Mouse (Mus musculus) cerebellum, postnatal 36 days (tissue): ENCODE results near the gene Wt1.

Experiments
- DNase-seq, 2 experiments: peaks; one replicate each; pipeline ENCODE4 v3.0.0; 2021 to 2022; ENCODE audit warnings: mixed read lengths in 2 of 2

The Wt1 gene

DNA sequence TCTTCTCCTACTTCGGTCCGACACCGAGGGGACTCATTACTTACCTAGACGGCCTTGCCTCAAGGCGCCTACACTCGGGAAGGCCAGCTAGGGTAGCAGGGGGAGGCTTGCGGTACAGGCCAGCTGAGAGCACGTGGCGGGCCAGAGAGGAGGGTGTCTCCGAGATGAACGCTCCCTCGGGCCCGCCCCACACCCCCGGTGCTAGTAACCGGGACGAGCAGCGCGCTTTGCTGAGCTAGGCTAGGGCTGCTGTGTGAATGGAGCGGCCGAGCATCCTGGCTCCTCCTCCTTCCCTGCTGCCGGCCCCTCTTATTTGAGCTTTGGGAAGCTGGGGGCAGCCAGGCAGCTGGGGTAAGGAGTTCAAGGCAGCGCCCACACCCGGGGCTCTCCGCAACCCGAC lies at the start of gene Wt1:
Gene Wt1 (plus strand): TSS at position 251 of the 400 bp plus-strand sequence.
- DNase-seq = no peak

DNA sequence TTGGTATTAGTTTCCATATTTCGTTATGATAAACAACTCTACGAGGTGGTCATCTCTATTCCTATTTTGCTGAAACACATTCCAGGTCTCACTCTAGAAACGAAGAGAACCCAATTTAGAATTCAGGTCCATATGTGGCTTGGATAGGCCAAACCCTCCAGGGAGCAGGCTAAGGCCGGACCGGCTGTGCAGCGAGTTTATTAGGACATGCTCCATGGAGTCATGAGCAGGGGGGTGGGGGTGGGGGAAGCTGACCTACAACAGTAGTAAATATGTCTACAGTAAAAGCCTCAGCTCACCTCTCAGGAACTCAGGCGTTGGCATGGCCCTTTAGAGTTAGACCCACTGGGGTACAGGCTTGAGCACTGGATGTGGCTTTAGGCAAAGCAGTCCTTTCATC lies 49.2 kb upstream of the Wt1 start:
- DNase-seq = no peak

DNA sequence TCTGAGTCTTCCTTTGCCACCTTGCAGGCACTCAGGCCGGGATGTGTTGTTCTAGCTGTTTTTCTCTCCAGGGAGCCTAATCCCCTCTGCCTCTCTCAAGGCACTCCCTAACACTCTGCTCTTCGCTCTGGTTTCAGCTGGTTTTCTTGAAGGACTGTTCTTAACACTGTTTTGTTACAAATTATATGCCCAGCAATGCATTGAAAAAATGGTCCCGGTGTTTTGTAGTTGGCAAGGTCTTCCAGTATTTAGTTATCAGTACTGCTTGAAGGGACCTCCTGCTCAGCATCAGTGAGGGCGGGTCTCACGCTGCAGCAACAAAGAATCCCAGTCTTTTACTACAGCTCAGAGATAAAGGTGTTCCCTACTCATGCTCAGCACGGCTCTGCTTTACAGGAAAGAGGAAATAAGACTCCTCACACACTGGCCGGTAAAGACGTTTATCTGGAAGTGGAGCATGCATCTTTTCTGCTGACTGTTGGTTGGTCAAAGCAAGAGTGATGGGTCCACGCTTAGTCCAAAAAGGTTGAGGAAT lies 44.0 kb upstream of the Wt1 start:
- DNase-seq = no peak

DNA sequence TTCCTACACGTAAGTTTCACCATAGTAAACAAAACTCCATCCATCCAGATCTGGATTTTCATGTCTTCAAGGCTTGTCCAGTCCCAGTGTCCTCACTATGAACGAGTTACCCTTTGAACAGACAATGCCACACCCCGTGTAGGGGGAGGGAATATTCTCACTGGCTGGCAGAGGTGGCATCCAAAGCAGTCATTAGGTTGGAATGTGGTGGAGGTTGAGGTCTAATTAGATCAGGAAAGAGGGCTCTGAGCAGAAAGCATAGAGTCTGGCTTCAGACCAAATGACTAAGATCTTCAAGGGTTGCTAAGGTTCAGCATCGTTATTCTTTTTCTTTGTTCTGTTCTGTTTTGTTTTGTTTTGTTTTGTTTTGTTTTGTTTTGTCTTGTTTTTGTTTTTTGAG lies 42.3 kb upstream of the Wt1 start:
- DNase-seq = no peak

DNA sequence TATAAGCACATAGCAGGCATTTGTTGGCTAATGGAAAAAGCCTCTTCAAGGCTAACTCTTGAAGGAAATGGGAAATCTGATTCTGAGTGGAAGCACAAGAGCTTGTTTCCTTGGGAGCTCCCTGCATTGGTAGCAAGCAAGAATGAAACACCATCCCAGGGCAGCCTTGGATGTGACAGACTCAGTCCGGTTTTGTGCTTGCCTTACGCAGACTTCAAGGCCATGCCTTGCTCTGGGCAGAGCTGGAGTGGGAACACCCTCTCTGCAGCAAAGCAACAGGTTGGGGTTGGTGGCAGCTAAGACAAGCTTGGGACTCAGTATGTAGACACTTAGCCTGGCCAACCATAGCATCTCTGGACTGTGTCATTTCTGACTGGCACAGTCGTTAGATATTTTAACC lies 40.2 kb upstream of the Wt1 start:
- DNase-seq = no peak

DNA sequence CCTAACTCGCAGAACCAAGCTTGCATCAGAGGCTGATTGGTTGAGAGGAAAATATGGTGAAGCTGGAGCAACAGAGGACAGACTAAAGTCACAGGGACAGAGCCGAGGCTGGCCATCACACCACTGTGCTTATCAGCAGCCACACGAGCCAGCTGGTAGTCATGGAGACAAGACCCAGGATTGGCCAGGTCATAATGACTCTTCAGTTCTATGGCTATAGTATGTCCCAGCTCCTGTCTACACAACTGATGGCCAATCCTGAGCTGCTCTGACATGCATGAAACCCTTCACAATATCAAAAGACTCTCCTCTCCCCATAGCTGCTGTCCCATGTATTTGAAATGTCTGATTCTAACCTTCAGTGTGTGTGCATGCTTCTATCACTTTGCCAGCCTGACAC lies 38.3 kb upstream of the Wt1 start:
- no peak for DNase-seq

DNA sequence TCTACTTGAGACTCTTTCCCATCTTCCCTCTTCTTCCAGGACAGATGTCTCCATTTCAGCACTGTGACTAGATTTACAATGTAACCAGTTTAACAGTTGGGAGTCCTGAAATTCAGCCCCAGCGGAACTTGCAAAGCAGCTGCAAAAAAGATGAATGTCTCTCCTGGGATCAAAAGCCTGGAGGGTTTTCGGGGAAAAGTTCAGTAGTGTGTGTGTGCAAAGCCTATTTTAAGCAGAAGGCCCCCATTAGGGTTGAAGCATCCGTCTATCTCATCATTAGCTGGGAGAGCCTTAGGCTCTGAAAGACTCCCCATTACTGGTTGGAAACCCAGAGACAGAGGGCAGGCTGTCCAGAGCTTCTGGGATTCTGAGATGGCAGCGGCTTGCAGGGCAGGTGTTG lies 37.2 kb upstream of the Wt1 start:
- DNase-seq = no peak

DNA sequence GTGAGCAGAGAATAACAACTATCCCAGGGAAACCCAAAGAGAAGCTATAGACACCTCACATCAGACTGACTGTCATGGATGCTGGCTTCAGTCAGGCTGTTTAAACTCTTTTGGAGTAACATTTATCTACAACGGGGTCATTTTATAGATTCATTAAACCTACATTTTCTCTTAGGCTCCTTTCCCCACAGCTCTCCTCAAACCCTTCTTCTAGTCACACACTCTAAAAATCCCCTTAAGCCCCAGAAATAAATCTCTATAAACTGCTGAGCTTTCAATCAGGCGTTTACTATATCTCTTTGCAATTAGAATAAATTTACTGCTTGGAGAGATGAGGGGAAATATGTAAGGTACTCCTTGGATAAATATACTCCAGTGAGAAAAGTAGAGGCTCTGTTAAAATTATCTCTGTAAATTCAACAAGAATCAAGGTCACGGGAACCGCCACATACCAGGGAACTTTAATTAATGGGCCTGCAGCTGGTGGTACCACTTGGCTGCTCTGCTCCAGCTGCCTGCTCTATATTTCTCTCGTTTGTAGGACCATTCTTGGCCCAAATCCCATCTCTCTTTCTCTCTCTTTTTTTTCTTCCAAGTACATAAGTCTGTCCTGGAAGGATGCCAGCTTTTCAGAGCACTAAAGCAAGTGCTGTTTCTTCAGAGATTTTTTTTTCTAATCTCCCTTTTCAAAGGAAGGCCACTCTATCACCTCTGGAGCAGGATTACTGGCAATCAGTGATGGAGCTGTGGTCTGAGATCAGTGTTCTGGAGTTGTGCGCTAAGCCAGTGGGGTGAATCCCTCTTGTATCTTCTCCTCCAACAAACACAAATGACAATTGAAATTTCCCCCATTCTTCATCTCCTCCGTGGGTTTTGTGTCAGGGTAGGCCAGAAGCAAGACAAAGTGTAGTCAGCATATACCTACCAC lies 36.5 kb upstream of the Wt1 start:
- no peak for DNase-seq

DNA sequence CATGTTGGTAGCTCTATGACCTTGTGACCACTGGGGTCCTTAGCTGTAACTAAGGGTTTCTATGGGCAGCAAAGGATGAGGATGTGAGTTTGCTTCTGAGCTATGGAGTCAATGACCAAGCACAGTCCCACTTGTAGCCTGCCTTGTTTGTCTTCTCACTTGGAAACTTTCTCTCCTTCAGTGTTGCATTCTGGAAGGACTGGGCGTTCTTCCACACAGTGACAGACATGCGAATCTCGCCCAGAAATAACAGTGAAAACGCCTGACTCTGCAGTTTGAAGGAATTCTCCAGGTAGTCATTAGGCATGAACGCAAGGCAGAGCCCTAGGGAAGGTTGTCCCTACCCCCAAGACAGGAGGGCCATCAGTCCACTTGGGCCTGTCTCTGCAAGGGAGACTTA lies 35.3 kb upstream of the Wt1 start:
- DNase-seq = no peak

DNA sequence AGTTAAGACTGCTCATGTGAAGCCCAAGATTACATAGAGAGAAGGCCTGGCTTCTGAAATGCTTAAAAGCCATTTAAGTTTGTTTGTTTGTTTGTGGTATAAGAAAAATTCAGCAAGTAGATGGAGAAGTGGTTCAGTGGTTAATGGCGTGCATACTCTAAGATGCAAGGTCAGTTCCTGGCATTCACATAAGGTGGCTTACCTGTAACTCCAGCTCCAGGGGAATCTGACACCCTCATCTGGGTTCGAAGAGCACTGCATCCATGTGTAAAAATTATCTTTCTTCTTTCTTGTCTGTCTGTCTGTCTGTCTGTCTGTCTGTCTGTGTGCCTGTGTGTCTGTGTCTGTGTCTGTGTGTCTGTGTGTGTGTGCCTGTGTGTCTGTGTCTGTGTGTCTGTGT lies 34.6 kb upstream of the Wt1 start, which contains the start of gene Gm11060:
Gene Gm11060 (plus strand): TSS at position 301 of the 400 bp plus-strand sequence.
- no peak for DNase-seq

DNA sequence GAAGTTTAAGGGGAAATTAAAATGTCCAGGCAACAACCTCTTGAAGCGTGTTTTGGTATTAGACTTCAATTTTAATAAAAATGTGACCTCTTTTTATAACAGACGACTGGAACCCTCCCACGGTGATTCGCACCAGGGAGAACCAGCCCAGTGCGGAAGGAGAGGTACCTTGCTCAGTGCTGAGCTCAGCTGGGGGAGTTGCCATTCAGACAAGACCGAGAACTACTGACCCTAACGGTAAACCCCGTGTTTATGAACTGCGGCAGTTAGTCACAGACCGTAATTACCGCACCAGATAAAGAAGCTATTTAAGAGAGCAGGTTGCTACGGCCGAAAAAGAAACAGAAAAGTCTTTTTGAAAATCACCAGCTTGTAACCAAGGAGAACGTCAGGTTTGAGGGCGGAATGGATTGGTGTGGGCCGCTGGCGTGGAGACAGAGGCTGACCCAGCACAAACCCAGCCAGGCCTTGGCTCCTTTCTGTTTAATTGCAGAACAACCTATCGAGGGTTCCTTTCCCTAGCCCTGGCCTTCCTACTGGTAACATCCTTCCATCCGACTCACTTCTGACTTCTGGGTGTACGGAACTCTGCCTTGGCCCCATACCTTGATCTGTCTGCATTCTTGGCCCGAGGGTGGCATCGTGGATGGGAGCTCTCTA lies 28.9 kb upstream of the Wt1 start:
- no peak for DNase-seq

DNA sequence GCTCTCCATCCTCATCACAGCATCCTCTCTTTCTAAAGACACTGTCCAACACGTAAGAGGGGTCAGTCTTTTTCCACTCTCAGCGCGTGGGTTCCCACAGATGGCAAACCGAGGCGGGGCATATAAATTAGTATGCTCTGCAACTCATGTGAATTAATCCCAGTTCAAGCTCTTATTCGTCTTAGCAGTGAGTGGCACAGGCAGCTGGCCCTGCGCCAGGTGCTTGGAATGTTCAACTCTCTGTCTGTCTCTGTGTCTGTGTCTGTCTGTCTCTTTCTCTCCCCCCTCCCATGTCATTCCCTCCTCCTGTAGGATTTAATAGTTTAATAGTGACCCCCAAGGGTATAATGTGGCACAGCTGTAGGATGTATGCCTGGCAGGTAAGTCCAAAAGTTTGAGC lies 26.9 kb upstream of the Wt1 start:
- no peak for DNase-seq

DNA sequence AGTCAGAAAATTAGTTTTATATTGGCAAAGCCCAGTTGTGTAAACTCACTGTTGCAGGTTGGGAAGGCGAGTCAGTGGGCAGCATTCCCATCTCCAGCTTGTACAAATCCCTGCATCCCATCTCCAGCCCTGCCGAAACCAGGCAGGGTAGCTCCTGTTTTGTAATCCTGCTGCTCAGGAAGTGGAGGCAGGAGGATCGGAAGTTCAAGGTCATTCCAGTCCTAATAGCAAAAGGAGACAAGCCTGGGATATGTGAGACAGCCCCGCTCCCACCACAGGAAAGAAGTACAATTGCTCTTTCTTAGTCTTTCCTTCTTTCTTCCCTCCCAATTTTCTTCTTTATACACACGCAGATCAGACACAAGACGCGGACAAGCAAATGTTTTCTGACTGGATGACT lies 25.8 kb upstream of the Wt1 start:
- DNase-seq = no peak

DNA sequence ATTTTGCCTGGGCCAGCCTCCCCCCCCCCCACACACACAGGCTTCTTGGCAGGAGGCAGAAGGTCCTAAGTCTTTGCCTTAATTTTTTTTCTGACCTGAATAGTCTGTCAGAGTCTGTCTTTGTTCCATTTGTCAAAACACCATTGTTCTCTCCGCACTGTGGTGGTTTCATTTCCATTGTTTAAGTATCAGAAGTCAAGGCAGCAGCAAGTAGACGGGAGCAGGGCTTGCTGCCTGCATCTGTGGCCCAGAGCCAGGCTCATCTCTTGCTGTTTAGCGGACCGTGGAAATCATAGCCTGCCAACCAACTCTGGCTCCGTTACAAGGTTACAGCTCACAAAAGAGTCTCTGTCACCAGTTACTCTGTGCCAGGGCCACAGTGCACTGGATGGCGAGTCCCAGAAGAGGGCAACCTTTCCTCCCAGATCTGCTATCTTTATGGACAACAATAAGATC lies 17.6 kb upstream of the Wt1 start:
- peak; percentile 92 for DNase-seq

DNA sequence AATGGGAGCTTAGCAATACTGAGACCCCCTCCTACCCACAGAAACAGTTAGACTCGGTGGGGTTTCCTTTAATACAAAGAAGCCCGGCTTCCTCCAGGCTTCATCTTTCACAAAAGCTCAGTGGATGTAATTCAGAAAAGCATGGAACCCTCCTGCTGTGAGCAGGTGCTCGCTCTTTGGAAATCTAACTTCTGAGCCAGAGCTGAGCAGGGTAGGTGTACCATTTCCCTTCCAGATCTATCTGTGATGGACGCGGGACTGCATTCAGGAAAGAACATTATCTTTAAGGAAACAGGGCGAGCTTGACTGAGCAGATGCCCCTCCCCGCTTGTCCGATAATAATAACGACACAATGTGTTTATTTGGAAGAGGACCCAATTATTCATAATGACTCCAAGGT lies 12.3 kb upstream of the Wt1 start:
- DNase-seq = peak; percentile 40 to 54

DNA sequence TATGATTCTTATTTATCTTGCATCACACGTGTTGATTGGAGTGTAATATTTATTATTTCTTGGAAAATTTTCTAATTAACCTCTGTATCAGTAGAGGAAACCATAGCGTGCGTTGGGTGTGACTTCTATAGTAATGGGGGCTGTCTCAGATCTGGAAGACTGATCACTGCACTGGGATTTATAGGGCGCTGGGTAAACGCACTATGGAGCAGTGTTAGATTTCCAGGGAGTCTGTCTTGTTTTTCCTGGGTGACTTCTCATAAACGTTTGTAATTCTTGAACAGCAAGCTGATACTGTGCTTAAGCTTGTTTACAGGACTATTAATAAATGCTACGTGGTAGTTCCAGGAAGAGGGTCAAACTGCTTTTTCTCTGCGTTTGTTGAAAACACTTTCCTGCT lies 8.7 kb upstream of the Wt1 start:
- no peak for DNase-seq

DNA sequence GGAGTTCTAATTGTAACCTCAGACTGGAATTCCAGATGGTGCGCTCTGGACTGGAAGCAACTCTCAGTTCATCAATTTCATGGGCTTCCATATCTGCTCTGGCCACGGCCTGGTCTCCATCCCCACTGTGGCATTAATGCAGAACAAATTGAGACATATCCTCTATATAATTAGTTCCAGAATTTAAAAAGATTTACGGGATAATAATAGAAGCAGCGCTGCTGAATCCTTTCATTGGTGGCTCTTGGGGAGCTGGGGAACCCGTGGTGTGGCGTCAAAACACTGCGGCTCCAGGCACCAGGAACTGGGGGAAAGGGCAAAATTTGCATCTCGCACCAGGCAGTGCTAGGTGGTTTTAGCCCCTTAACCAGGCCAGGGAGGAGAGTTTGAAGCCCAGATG lies 4.1 kb upstream of the Wt1 start:
- no peak for DNase-seq

DNA sequence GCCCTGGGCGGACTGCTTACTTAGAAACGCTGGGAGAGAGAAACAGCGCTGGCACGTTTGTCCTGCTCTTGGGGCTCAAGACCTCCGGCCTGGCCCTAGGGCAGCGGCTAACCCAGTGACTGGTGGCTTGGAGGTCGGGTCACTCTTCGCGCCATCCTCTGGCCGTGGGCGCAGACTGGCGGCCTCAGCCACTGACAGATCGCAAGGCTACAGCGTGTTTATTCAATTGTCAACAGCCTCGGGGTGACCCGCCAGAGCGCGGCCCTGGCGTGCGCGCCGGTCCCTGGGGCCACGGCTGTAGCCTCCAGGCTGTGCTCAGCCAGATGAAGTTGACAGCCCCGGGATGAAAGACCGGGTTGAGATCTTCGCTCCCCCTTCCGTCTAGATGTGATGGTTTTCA lies 3.4 kb upstream of the Wt1 start:
- no peak for DNase-seq

DNA sequence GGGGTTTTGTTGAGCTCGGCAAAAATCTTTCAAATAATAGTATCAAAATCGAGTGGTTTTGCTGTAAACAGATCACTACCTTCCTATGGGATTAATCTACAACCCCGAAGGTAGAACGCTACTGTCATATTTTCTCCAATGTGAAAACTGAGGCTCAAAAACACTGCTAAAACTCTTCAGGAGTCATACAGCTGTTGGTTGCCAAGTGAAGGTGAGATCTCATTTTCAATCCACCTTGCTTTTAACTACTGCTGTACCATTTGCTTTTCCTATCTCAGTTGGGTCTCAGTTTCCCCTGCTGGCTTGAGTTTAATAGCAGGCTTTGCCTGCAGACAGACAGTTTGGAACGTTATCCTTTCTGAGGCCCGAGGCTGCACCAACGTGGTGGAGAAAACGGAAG lies 2.9 kb upstream of the Wt1 start:
- no peak for DNase-seq

DNA sequence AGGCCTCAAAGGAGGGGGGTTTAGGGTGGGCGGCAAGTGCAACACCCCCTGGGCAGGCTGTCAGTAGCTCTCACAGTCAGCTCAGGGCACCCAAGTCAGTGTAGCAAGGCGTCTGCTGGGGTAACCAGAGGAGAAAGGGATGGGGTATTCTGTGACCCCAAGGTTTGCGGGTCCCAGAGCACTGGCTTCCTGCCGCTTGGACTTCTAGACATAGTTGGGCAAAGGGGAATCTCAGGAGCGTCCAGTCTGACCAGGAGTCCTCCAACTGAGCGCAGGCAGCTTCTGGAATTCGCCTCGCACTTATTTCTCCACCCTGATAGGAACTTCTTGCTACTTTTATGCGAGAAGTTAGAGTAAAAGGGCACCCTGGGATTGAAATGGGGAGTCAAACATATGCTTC lies 2.4 kb upstream of the Wt1 start:
- no peak for DNase-seq

DNA sequence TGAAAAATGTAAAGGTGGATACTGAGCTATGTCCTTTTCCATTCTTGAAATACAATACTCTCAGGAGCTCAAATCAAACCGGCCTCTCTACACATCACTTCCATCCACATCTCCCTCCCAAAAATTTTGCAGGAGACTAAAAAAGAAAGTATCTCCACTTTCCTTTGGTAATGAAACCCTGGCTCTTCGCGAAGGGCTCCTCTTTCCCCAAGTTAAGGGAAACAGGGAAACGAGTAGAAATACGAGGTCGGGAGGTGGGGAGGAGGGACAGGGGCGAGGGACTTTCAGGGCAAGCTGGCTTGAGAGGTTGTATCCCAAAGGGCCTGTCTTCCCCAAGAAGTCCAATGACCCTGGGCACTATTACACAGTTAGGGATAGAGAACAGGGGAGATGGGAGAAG lies 1.9 kb upstream of the Wt1 start:
- DNase-seq = no peak

DNA sequence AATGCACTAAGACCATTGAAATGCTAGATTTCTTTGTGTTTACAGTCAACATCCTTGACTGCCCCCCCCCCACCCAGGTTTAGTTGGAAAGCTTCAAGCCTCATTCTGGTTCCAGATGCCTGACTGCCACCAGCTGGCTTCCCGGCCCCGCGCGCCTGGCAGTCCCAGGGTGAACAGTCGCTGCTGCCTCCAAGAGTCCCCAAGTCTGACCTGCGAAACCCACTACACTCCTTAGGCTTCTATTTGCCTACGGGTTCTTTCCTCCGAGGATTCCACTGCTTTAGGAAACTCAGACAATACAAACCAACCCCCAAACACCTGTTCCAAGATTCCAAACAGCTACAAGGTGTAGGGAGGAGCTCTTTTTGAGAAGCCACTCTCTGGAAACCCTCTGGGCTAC lies 1.1 kb upstream of the Wt1 start:
- no peak for DNase-seq

DNA sequence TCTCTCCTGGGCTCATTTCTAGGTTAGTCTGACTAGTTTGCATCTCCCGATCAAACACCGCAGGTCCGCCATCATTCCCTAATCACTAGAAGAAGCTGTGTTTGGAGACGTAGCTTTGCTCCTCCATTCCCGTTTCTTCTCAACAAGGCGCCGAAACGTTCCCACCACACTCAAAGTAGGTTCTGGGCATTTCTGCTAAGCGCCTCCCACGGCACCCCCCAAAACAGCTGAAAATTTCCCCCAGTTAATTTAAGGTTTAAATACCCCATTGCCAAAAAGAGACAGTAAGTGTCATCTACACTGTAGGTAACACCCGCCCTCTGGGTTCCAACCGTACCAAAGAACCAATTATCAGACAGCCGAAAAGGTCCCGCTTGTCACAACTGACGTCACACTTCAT lies 688 bp upstream of the Wt1 start:
- DNase-seq = no peak
